Mouse (Mus musculus): Measurements from ENCODE around the gene Tjp1.

The Tjp1 gene

DNA sequence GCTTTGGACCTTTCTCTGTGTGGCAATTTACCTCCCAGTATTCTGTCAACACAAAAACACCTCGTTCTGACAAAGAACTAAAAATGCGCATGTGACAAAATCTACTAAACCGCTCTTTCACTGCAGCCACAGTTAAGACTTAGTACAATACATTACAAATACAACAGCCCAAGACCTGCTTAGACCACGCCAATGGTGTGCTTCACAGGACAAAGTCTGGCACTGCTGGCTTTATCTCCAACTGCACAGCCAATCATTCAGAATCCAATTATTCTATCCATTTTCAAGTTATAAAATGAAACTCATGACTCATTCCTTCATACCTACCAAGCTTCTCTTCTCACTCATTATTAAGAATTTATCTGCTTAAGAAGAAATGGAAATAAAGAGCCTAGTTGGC, 162.0 kb downstream of the Tjp1 start:
- TF ChIP-seq POU5F1 (IDR thresholded peaks at IDR 0.05; ENCODE audit: borderline replicate concordance, low read length) = no peak
- TF ChIP-seq CTCF (conservative IDR thresholded peaks at IDR 0.05; ENCODE audit: low read length) = no peak
- TF ChIP-seq NANOG (IDR thresholded peaks at IDR 0.05; ENCODE audit: borderline replicate concordance, low read length) = no peak
- Histone ChIP-seq H3K27me3 (ENCODE audit: insufficient read depth, low read length) (0 out of 2 replicates have a peak, but pooled peaks cover 4% of the 10 kb centered on the region), H3K4me1 (replicated peaks; ENCODE audit: low read depth, low read length) (peaks cover 14% of the 10 kb centered on the region), H3K36me3 (ENCODE audit: insufficient read depth, low read length) (no peaks in the 10 kb centered on the region), H3K4me3 (replicated peaks; ENCODE audit: low read length) (no peak overlapping the region), H3K9me3 (ENCODE audit: low read length) (no peaks in the 10 kb centered on the region)

DNA sequence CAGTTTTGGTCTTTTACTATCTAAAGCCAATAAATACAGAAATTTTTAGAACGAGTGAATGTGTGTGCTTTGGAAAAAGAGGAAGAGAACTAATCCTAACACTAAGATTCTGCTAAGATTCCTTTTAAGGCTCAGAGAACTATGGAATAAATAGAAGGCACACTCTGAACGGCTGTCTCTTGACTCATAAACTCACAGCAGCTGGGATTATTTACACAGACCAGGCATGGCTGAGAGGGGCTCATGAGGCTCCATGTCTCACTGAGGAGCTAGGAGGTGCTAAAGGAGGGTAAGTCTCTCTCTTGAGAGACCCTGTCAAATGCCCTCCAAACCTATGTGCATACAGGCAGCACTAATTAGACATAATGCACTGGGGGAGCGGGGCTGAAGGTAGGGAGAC, 167.3 kb downstream of the Tjp1 start:
- Histone ChIP-seq H3K4me1 (replicated peaks; ENCODE audit: low read depth, low read length) (no peaks in the 10 kb centered on the region), H3K36me3 (ENCODE audit: insufficient read depth, low read length) (no peaks in the 10 kb centered on the region), H3K27me3 (ENCODE audit: insufficient read depth, low read length) (no peaks in the 10 kb centered on the region), H3K9me3 (ENCODE audit: low read length) (no peaks in the 10 kb centered on the region), H3K4me3 (replicated peaks; ENCODE audit: low read length) (no peak overlapping the region)
- TF ChIP-seq CTCF (conservative IDR thresholded peaks at IDR 0.05; ENCODE audit: low read length) = no peak
- no peak for TF ChIP-seq NANOG (IDR thresholded peaks at IDR 0.05; ENCODE audit: borderline replicate concordance, low read length)
- no peak for TF ChIP-seq POU5F1 (IDR thresholded peaks at IDR 0.05; ENCODE audit: borderline replicate concordance, low read length)

DNA sequence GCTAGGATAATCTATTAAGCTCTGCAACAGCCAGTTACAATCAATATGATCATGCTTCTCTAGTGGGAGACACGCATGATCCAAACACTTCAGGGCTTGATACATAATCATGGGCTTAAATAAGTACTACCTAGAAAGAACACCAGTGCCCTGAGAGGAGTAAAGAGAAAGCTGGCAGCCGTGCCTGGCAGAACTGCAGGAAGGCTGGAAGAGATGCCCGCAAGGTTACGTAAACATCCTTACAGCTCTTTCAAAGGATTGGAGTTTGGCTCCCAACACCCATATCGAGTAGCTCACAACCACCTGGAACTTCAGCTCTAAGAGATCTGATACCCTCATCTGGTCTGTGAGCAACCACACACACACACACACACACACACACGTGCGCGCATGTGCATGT, 167.8 kb downstream of the Tjp1 start:
- Histone ChIP-seq H3K4me3 (replicated peaks; ENCODE audit: low read length) (no peak overlapping the region), H3K9me3 (ENCODE audit: low read length) (no peaks in the 10 kb centered on the region), H3K36me3 (ENCODE audit: insufficient read depth, low read length) (no peaks in the 10 kb centered on the region), H3K4me1 (replicated peaks; ENCODE audit: low read depth, low read length) (no peaks in the 10 kb centered on the region), H3K27me3 (ENCODE audit: insufficient read depth, low read length) (no peaks in the 10 kb centered on the region)
- TF ChIP-seq CTCF (conservative IDR thresholded peaks at IDR 0.05; ENCODE audit: low read length) (no peak), NANOG (IDR thresholded peaks at IDR 0.05; ENCODE audit: borderline replicate concordance, low read length) (no peak), POU5F1 (IDR thresholded peaks at IDR 0.05; ENCODE audit: borderline replicate concordance, low read length) (no peak)

DNA sequence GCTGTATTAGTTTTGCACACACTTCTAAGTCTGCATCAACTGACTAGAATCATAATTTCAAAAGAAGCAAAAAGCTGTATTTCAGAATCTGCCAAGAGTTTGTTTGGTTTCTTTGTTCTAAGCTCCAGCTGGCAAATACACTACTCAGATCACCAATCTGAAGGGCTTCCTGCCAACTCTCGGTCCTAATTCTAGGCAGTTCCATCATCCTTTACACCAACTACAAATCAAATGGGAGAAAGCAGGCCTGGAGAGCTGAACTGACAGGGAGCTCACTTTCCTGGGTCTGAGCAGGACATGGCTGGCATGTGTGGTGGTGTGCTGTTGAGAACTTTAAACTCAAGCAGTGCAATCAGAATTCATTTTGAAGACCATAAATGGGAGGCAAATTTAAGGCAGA, 170.0 kb downstream of the Tjp1 start:
- H3K4me3 ChIP-seq (replicated peaks; ENCODE audit: low read length) = no peak overlapping the region
- no peaks in the 10 kb centered on the region for H3K27me3 ChIP-seq (ENCODE audit: insufficient read depth, low read length)
- no peaks in the 10 kb centered on the region for H3K9me3 ChIP-seq (ENCODE audit: low read length)
- H3K36me3 ChIP-seq (ENCODE audit: insufficient read depth, low read length) = no peaks in the 10 kb centered on the region
- H3K4me1 ChIP-seq (replicated peaks; ENCODE audit: low read depth, low read length) = no peaks in the 10 kb centered on the region
- no peak for TF ChIP-seq NANOG (IDR thresholded peaks at IDR 0.05; ENCODE audit: borderline replicate concordance, low read length)
- no peak for TF ChIP-seq CTCF (conservative IDR thresholded peaks at IDR 0.05; ENCODE audit: low read length)
- TF ChIP-seq POU5F1 (IDR thresholded peaks at IDR 0.05; ENCODE audit: borderline replicate concordance, low read length) = no peak

- H3K9me3 ChIP-seq (ENCODE audit: low read length) = no peaks in the 10 kb centered on the region
- TF ChIP-seq CTCF (conservative IDR thresholded peaks at IDR 0.05; ENCODE audit: low read length) = no peak
- no peak for TF ChIP-seq POU5F1 (IDR thresholded peaks at IDR 0.05; ENCODE audit: borderline replicate concordance, low read length)
- no peak for TF ChIP-seq NANOG (IDR thresholded peaks at IDR 0.05; ENCODE audit: borderline replicate concordance, low read length)
- H3K36me3 ChIP-seq (ENCODE audit: insufficient read depth, low read length) = no peaks in the 10 kb centered on the region
- no peaks in the 10 kb centered on the region for H3K27me3 ChIP-seq (ENCODE audit: insufficient read depth, low read length)
- H3K4me3 ChIP-seq (replicated peaks; ENCODE audit: low read length) = no peak overlapping the region
- H3K4me1 ChIP-seq (replicated peaks; ENCODE audit: low read depth, low read length) = no peaks in the 10 kb centered on the region
Measured at GRCm38 (mm10) chr7:65356204-65356603, 171.4 kb downstream of the Tjp1 start.

DNA sequence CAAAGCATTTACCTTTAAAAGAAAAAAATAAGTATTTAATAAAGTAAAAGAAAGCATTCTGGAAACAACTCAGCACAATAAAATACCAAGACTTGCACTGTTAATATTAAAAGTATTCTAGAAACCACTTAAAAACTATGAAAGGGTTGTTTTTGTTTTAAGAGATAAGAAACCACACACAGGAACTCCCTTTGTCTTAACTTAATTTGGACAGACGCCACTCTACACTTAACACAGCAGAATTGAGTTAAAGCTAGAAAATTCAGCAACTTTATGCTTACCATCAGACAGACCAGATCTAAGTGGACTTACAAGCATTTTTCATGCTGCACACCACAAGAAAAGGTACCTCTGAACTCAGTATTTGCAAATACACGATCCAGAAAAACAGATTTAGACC, 172.7 kb downstream of the Tjp1 start:
- Histone ChIP-seq H3K36me3 (ENCODE audit: insufficient read depth, low read length) (no peaks in the 10 kb centered on the region), H3K9me3 (ENCODE audit: low read length) (no peaks in the 10 kb centered on the region), H3K4me3 (replicated peaks; ENCODE audit: low read length) (no peak overlapping the region), H3K4me1 (replicated peaks; ENCODE audit: low read depth, low read length) (no peaks in the 10 kb centered on the region; the same call in 1 of the 2 replicates), H3K27me3 (ENCODE audit: insufficient read depth, low read length) (no peaks in the 10 kb centered on the region)
- TF ChIP-seq POU5F1 (IDR thresholded peaks at IDR 0.05; ENCODE audit: borderline replicate concordance, low read length) (no peak), CTCF (conservative IDR thresholded peaks at IDR 0.05; ENCODE audit: low read length) (no peak), NANOG (IDR thresholded peaks at IDR 0.05; ENCODE audit: borderline replicate concordance, low read length) (no peak)

- no peak for TF ChIP-seq POU5F1 (IDR thresholded peaks at IDR 0.05; ENCODE audit: borderline replicate concordance, low read length)
- TF ChIP-seq NANOG (IDR thresholded peaks at IDR 0.05; ENCODE audit: borderline replicate concordance, low read length) = no peak
- TF ChIP-seq CTCF (conservative IDR thresholded peaks at IDR 0.05; ENCODE audit: low read length) = no peak
- no peak overlapping the region for H3K4me3 ChIP-seq (replicated peaks; ENCODE audit: low read length)
- H3K4me1 ChIP-seq (replicated peaks; ENCODE audit: low read depth, low read length) = no peaks in the 10 kb centered on the region; the same call in 1 of the 2 replicates
- H3K9me3 ChIP-seq (ENCODE audit: low read length) = no peaks in the 10 kb centered on the region
- H3K27me3 ChIP-seq (ENCODE audit: insufficient read depth, low read length) = no peaks in the 10 kb centered on the region
- no peaks in the 10 kb centered on the region for H3K36me3 ChIP-seq (ENCODE audit: insufficient read depth, low read length)
Measured at GRCm38 (mm10) chr7:65350348-65351079, 177.1 kb downstream of the Tjp1 start.

DNA sequence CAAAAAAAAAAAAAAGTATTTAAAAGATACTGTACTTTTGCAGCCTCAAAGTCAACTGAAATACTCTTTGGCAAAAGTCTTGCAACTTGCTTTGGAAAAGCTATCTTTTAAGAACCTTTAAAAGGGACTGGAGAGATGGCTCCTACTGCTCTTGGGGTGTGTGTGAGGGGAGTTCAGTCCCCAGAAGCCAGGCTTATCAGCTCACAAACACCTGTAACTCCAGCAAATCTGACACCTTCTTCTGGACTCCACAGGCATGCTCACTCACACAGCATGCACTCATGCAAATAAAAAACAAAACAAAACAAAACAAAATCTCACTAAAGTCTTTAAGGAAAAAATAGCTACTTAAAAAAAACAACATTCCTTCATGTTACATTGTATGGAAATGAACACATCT, 179.0 kb downstream of the Tjp1 start:
- Histone ChIP-seq H3K4me3 (replicated peaks; ENCODE audit: low read length) (no peak overlapping the region), H3K36me3 (ENCODE audit: insufficient read depth, low read length) (no peaks in the 10 kb centered on the region), H3K27me3 (ENCODE audit: insufficient read depth, low read length) (no peaks in the 10 kb centered on the region), H3K4me1 (replicated peaks; ENCODE audit: low read depth, low read length) (no peaks in the 10 kb centered on the region; the same call in 1 of the 2 replicates), H3K9me3 (ENCODE audit: low read length) (no peaks in the 10 kb centered on the region)
- TF ChIP-seq POU5F1 (IDR thresholded peaks at IDR 0.05; ENCODE audit: borderline replicate concordance, low read length) (no peak), NANOG (IDR thresholded peaks at IDR 0.05; ENCODE audit: borderline replicate concordance, low read length) (no peak), CTCF (conservative IDR thresholded peaks at IDR 0.05; ENCODE audit: low read length) (no peak)

DNA sequence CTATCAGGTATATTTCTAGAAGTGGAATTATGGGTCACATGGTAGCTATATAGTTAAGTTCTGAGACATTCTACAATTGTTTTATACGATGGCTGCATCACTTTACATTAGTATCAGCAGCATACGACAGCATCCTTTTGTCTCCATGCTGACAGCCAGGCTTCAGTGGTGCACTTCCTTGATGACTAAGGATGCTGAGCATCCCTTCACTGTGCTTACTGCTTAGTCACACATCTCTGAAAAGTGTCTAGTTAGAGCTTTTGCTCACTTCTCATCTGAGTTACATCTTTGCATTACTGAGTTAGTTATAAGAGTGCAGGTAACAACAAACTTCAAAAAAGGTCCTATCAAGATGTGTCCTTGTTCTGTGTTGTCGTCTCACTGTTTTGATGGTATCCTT, 182.3 kb downstream of the Tjp1 start:
- Histone ChIP-seq H3K9me3 (ENCODE audit: low read length) (no peaks in the 10 kb centered on the region), H3K36me3 (ENCODE audit: insufficient read depth, low read length) (peaks cover 23% of the 10 kb centered on the region), H3K27me3 (ENCODE audit: insufficient read depth, low read length) (no peaks in the 10 kb centered on the region), H3K4me1 (replicated peaks; ENCODE audit: low read depth, low read length) (no peaks in the 10 kb centered on the region), H3K4me3 (replicated peaks; ENCODE audit: low read length) (no peak overlapping the region)
- no peak for TF ChIP-seq POU5F1 (IDR thresholded peaks at IDR 0.05; ENCODE audit: borderline replicate concordance, low read length)
- no peak for TF ChIP-seq CTCF (conservative IDR thresholded peaks at IDR 0.05; ENCODE audit: low read length)
- no peak for TF ChIP-seq NANOG (IDR thresholded peaks at IDR 0.05; ENCODE audit: borderline replicate concordance, low read length)
